Mouse (Mus musculus) heart, postnatal 14 days (tissue): ENCODE results near the gene A730071L15Rik. TPM values are rescaled to one million over a fixed set of nuclear protein-coding genes. Genes with fewer than 3 reads are reported as not detected.

Experiments
- total RNA-seq, 2 experiments: library from RNA; stranded (reverse); gene quantifications; 2 replicates each; pipeline ENCODE4 v1.2.3; 2021

The A730071L15Rik gene
- total RNA-seq, 2 experiments from 2014 or later = not detected

Other genes starting within 250 kb of the A730071L15Rik start
- 1 to 10 TPM; 4.6 to 6.6 TPM for gene Gck, start 249.9 kb upstream of the A730071L15Rik start, total RNA-seq
- gene Ykt6, start 244.3 kb upstream of the A730071L15Rik start, total RNA-seq = 10 to 100 TPM; 72.2 to 75.4 TPM
- gene Camk2b, start 133.7 kb upstream of the A730071L15Rik start, total RNA-seq = 1 to 10 TPM; 8.6 TPM
- gene Nudcd3, start 386 bp downstream of the A730071L15Rik start, total RNA-seq = 10 to 100 TPM; 56.3 to 57.6 TPM
- gene Npc1l1, start 30.1 kb downstream of the A730071L15Rik start, total RNA-seq = under 1 TPM; 0.07 to 0.10 TPM
- gene Ddx56, start 67.7 kb downstream of the A730071L15Rik start, total RNA-seq = 10 to 100 TPM; 24.9 to 25.4 TPM
- 10 to 100 TPM; 72.9 to 73.5 TPM for gene Tmed4, start 74.8 kb downstream of the A730071L15Rik start, total RNA-seq
- 1,000 to 10,000 TPM; 1,493 to 1,546 TPM for gene Ogdh, start 91.6 kb downstream of the A730071L15Rik start, total RNA-seq
- gene Zmiz2, start 189.0 kb downstream of the A730071L15Rik start, total RNA-seq = 10 to 100 TPM; 41.1 to 42.5 TPM
- 100 to 1,000 TPM; 500 to 603 TPM for gene Ppia, start 215.4 kb downstream of the A730071L15Rik start, total RNA-seq
- gene H2afv, start 244.4 kb downstream of the A730071L15Rik start, total RNA-seq = 10 to 100 TPM; 57.1 to 59.4 TPM